Mouse (Mus musculus) hindbrain, embryonic 11.5 days (tissue): ENCODE results near the gene Sfmbt1. TPM values are rescaled to one million over a fixed set of nuclear protein-coding genes. Genes with fewer than 3 reads are reported as not detected.
A peak's percentile ranks its signal among the peaks of the same experiment; 100 is the strongest.

ENCODE experiments used
- ATAC-seq: fragments of 200-750 bp; cut with Nextera tagmentation; 2 replicates; pipeline ENCODE4 v1.8.0; 2017; ENCODE audit warnings: mild to moderate bottlenecking, moderate TSS enrichment, moderate library complexity; ENCODE audit not compliant: low FRiP score
- DNase-seq: peaks from one replicate; pipeline ENCODE4 v3.0.0-alpha.2; 2015; ENCODE audit warnings: low spot score
- H3K27ac ChIP-seq: fragments of 300-500 bp; sonication (generic); 2 replicates; pipeline ENCODE4 v1.5.1; 2014; ENCODE audit warnings: mild to moderate bottlenecking, low read depth, low read length
- H3K27me3 ChIP-seq: fragments of 300-500 bp; sonication (generic); 2 replicates; pipeline ENCODE4 v1.6.1; 2014; ENCODE audit warnings: mild to moderate bottlenecking, low read length, moderate library complexity, mixed read lengths; ENCODE audit not compliant: control insufficient read depth, insufficient read depth
- H3K36me3 ChIP-seq: fragments of 300-500 bp; sonication (generic); 2 replicates; pipeline ENCODE4 v1.6.1; 2014; ENCODE audit warnings: mild to moderate bottlenecking, low read length, moderate library complexity, mixed read lengths; ENCODE audit not compliant: control insufficient read depth, insufficient read depth
- H3K4me1 ChIP-seq: fragments of 300-500 bp; sonication (generic); replicated peaks from 2 replicates; pipeline ENCODE4 v1.6.1; 2014; ENCODE audit warnings: low read length, mixed read lengths; ENCODE audit not compliant: control insufficient read depth, insufficient read depth
- H3K4me2 ChIP-seq: fragments of 300-500 bp; sonication (generic); replicated peaks from 2 replicates; pipeline ENCODE4 v1.6.1; 2014; ENCODE audit warnings: mild to moderate bottlenecking, low read depth, low read length
- H3K4me3 ChIP-seq: fragments of 300-500 bp; sonication (generic); 2 replicates; pipeline ENCODE4 v1.5.1; 2014; ENCODE audit warnings: low read depth, low read length
- H3K9ac ChIP-seq: fragments of 300-500 bp; sonication (generic); 2 replicates; pipeline ENCODE4 v1.6.1; 2014; ENCODE audit warnings: low read depth, low read length
- H3K9me3 ChIP-seq: fragments of 300-500 bp; sonication (generic); 2 replicates; pipeline ENCODE4 v1.6.1; 2016; ENCODE audit warnings: low read length; ENCODE audit not compliant: control insufficient read depth
- WGBS: fragments of 180-500 bp; shearing (Covaris S2); extraction: QIAGEN DNeasy Blood & Tissue Kit; methylation state at CpG from one replicate; pipeline ENCODE4 v1.1.7; 2014; 5-methylcytosine and 5-hydroxymethylcytosine counted together
- polyA plus RNA-seq: library from polyadenylated mRNA; unstranded; fragments of >200 nt; fragmentation: Nextera tagmentation; extraction: Ambion mirVana; gene quantifications from 2 replicates; pipeline ENCODE4 v1.2.1, GENCODE M21; 2014

Gene Sfmbt1
- polyA plus RNA-seq, 1 experiment from 2014 or later, result 20.2 TPM

GRCm38 (mm10) chr14:30762904-30763568 lies 48.4 kb downstream of the Sfmbt1 start:
- 80% methylated on average over 5 of the region's 5 CpGs for WGBS
- Histone ChIP-seq H3K9me3 (no peaks in the 10 kb centered on the region), H3K27me3 (no peaks in the 10 kb centered on the region), H3K9ac (no peak overlapping the region), H3K4me3 (no peak overlapping the region), H3K4me1 (no peaks in the 10 kb centered on the region), H3K4me2 (no peak overlapping the region), H3K27ac (no peak overlapping the region), H3K36me3 (no peaks in the 10 kb centered on the region)
- DNase-seq (no peak), ATAC-seq (no peak)

DNA sequence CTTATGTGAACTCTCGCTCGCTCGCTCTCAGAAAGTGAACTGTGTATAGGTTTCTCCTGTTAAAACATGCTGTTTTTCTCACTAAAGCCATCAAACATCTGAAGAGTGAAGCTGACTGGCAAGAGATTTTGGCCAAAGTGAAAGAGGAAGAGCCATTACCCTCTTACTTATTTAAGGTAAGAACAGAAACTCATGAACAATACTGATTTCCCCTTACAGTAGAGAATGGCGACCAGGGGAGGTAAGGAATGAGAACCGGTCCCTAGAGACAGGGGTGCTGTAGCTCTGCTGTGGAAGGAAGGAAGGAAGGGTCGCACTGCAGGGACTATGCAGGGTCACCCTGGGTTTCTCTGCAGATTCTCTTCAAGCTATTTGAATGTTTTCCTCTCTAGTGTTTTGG lies 70.0 kb downstream of the Sfmbt1 start:
- H3K4me3 ChIP-seq, result no peak overlapping the region
- DNase-seq (no peak), ATAC-seq (no peak)
- no peaks in the 10 kb centered on the region for H3K36me3 ChIP-seq
- WGBS, result 92% methylated on average over 6 of the region's 6 CpGs
- no peak overlapping the region for H3K27ac ChIP-seq
- H3K9ac ChIP-seq, result no peak overlapping the region
- no peaks in the 10 kb centered on the region for H3K4me1 ChIP-seq
- H3K4me2 ChIP-seq, result no peak overlapping the region
- H3K9me3 ChIP-seq, result no peaks in the 10 kb centered on the region
- no peaks in the 10 kb centered on the region for H3K27me3 ChIP-seq

- DNase-seq, result no peak
- Histone ChIP-seq H3K9me3 (no peaks in the 10 kb centered on the region), H3K9ac (no peak overlapping the region), H3K4me3 (no peak overlapping the region), H3K27me3 (no peaks in the 10 kb centered on the region), H3K27ac (no peak overlapping the region), H3K36me3 (no peaks in the 10 kb centered on the region), H3K4me2 (no peak overlapping the region), H3K4me1 (no peaks in the 10 kb centered on the region)
- WGBS, result 75% methylated on average over 1 of the region's 1 CpGs
- no peak for ATAC-seq
Measured at GRCm38 (mm10) chr14:30789471-30789870, 74.8 kb downstream of the Sfmbt1 start.

DNA sequence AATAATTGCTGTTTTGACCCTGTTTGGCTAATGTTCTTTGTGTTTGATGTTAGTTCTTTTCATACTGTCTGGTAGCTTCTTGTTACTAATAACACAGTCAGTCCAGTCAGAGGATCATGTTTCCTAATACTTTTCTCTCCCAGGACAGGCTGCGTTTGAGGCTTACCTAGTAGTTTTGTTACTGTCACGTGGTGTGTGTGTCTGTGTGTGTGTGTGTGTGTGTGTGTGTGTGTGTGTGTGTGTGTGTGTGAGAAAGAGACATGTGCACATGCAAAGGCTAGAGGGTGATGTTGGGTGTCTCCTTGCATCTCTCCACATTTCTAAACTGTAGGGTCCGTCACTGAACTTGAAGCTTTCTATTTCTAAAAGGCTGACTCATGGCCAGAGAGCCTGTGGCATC lies 78.2 kb downstream of the Sfmbt1 start:
- WGBS, result 88% methylated on average over 3 of the region's 3 CpGs
- Histone ChIP-seq H3K4me1 (no peaks in the 10 kb centered on the region), H3K27ac (no peak overlapping the region), H3K9ac (no peak overlapping the region), H3K4me2 (no peak overlapping the region), H3K4me3 (no peak overlapping the region), H3K36me3 (no peaks in the 10 kb centered on the region), H3K27me3 (no peaks in the 10 kb centered on the region), H3K9me3 (no peaks in the 10 kb centered on the region)
- DNase-seq (no peak), ATAC-seq (no peak)

- Histone ChIP-seq H3K36me3 (no peaks in the 10 kb centered on the region), H3K27ac (no peak overlapping the region), H3K4me1 (no peaks in the 10 kb centered on the region), H3K27me3 (no peaks in the 10 kb centered on the region), H3K9me3 (no peaks in the 10 kb centered on the region), H3K9ac (no peak overlapping the region), H3K4me2 (no peak overlapping the region), H3K4me3 (no peak overlapping the region)
- ATAC-seq (no peak), DNase-seq (no peak)
- WGBS, result 91% methylated on average over 2 of the region's 2 CpGs
Measured at GRCm38 (mm10) chr14:30801756-30802155, 87.1 kb downstream of the Sfmbt1 start.

- WGBS, result 83% methylated on average over 3 of the region's 3 CpGs
- ATAC-seq (no peak), DNase-seq (no peak)
- H3K4me3 ChIP-seq, result no peak overlapping the region
- no peak overlapping the region for H3K4me2 ChIP-seq
- no peaks in the 10 kb centered on the region for H3K36me3 ChIP-seq
- H3K9me3 ChIP-seq, result no peaks in the 10 kb centered on the region
- H3K9ac ChIP-seq, result no peak overlapping the region
- H3K27me3 ChIP-seq, result no peaks in the 10 kb centered on the region
- H3K27ac ChIP-seq, result no peak overlapping the region
- H3K4me1 ChIP-seq, result no peaks in the 10 kb centered on the region
Measured at GRCm38 (mm10) chr14:30821136-30821535, 106.5 kb downstream of the Sfmbt1 start.

DNA sequence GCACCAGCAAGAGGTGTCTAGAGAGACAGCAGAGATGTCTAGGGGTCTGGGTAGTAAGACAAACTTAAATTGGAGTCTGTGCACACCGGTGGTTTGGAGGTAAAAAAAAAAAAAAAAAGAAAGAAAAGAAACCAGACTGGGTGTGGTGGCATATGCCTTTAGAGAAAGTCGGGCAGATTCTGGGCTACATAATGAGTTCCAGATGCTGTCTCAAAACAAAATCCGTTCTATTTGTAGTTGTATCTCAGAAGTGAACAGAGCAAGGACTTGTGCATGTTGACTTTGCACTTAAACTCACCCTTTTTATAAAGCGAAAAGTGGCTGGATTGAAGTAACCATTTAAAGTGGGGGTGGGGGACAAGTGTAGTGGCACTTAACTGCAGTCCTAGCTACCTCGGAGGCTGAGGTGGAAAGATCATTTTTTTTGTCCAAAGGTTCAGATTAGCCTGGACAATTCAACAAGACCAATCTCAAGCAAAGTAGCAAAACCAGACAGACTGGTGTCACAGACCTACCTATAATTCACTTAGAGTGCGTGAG lies 109.9 kb downstream of the Sfmbt1 start:
- ATAC-seq, result no peak
- 69% methylated on average over 6 of the region's 6 CpGs for WGBS

GRCm38 (mm10) chr14:30825021-30825475 lies 110.4 kb downstream of the Sfmbt1 start:
- no peaks in the 10 kb centered on the region for H3K36me3 ChIP-seq
- peak overlapping the region; percentile 81 for H3K4me3 ChIP-seq
- no peaks in the 10 kb centered on the region for H3K9me3 ChIP-seq
- no peaks in the 10 kb centered on the region for H3K27me3 ChIP-seq
- H3K9ac ChIP-seq, result 0 out of 2 replicates have a peak overlapping the region, but pooled peaks have one; percentile 19
- H3K4me1 ChIP-seq, result no peaks in the 10 kb centered on the region
- no peak overlapping the region for H3K27ac ChIP-seq
- 43% methylated on average over 5 of the region's 5 CpGs for WGBS
- peak overlapping the region; percentile 76 for H3K4me2 ChIP-seq
- ATAC-seq (peak; percentile 25; the same call in 1 of the 2 replicates), DNase-seq (no peak)

More for the DNA sequence above, 109.9 kb downstream of the Sfmbt1 start:
- Histone ChIP-seq H3K9me3 (no peaks in the 10 kb centered on the region), H3K27me3 (no peaks in the 10 kb centered on the region), H3K4me1 (no peaks in the 10 kb centered on the region), H3K4me3 (no peak overlapping the region), H3K36me3 (no peaks in the 10 kb centered on the region), H3K27ac (no peak overlapping the region), H3K9ac (no peak overlapping the region), H3K4me2 (no peak overlapping the region)
- no peak for DNase-seq
